Mouse (Mus musculus) left cerebral cortex, postnatal 36 days (tissue): ENCODE data around the gene Magi1. TPM values are rescaled to one million over a fixed set of nuclear protein-coding genes. Genes with fewer than 3 reads are reported as not detected.

Experiments used
- DNase-seq, 2 experiments: peaks; one replicate each; pipeline ENCODE4 v3.0.0; 2021 to 2022; ENCODE audit warnings: low spot score in 2 of 2, mixed read lengths in 1 of 2
- intact Hi-C: fragments of 180-260 bp; cut with DNase I; formaldehyde crosslinking; loops from one replicate; pipeline ENCODE4 v1.15.1; 2025
- total RNA-seq, 2 experiments: library from RNA; stranded (reverse); gene quantifications; 2 replicates each; pipeline ENCODE4 v1.2.3; 2021

The Magi1 gene
- total RNA-seq, 2 experiments from 2014 or later: 81.0 to 87.5 TPM

DNA sequence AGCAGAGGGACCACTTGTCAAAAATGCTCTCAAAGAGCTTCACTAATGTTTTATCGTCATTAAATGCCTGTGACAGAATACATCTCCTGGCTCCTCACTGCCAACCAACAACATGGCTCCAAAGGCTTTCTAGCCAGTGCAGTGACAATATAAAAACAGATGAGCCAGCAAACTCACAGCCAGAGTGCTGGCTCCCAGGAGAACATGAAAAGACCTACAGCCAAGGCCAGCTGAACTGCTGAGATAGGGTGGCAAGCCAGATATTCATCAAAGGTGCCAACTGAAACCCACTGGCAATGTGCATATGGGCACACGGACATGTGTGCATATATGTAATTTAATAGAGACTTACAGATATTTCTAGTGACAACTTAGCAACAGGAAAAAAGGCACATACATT, 408.8 kb downstream of the Magi1 start:
- intact Hi-C loops: no loop called here
- no peak for DNase-seq

DNA sequence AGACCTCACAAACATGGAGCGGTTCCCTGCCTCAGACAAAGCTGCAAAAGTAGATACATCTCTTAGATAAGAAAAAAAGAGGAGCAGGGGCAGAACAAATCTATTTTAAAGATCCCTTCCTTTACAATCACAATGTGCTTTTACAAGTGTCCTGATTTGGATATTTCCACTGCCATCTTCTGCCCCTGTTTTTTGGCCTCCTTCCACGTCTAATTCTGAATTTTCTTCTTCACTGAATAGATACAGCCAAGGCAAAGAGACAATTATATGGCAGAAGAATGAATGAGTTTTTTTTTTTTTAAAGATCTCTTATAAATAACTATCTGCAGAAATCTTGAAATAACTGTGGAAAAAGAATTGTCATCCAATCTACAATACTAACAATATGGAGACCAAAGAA, 409.3 kb downstream of the Magi1 start:
- no peak for DNase-seq
- intact Hi-C loops: no loop called here

- intact Hi-C loops: no loop called here
- DNase-seq: no peak
Measured at GRCm38 (mm10) chr6:93873536-93873935, 410.2 kb downstream of the Magi1 start.

GRCm38 (mm10) chr6:93871516-93871915, 412.2 kb downstream of the Magi1 start:
- intact Hi-C loops: no loop called here
- DNase-seq: no peak

DNA sequence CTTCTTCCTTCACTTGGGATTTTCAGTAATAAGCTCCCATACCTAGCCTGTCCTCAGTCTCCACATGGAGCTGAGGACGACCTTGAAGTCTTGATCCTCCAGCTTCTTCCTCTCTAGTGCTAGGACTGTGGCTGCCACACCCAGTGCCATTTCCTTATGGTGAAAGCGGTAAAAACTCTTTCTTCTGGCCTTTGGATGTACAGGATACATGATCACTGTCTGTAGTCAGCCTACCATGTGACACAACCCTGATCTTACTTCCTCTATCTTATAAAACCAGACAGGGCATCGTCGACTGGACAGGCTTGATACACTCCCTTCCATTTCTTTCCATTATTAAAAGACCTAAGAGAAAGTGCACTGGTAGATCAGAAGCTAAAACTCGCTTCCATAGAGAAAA, 413.7 kb downstream of the Magi1 start:
- DNase-seq: no peak
- intact Hi-C loops: no loop called here

DNA sequence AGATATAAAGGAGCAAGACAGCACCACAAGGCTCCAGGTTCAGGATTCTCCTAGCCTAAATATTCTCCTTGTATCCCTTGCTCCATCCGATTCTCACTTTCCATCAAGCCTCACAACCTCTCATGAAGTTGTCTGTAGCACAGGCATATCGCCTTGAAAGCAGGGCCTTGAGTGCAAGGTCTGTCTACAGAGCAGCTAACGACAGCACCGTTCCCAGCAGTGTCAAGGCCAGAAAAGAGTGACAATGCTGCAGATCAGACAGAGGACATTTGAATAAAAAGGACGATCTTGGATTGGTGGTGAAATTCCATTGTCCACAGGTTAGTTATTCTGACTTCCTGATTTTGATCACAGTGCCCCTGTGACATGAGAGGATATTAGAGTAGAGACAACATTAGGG, 421.5 kb downstream of the Magi1 start:
- intact Hi-C loops: no loop called here
- DNase-seq: no peak

- intact Hi-C loops: loop anchor here (5.0 kb wide), 1 partner anchor 56 kb away; no protein-coding TSS in a partner anchor
- no peak for DNase-seq
Measured at GRCm38 (mm10) chr6:93856783-93857182, 426.9 kb downstream of the Magi1 start.

DNA sequence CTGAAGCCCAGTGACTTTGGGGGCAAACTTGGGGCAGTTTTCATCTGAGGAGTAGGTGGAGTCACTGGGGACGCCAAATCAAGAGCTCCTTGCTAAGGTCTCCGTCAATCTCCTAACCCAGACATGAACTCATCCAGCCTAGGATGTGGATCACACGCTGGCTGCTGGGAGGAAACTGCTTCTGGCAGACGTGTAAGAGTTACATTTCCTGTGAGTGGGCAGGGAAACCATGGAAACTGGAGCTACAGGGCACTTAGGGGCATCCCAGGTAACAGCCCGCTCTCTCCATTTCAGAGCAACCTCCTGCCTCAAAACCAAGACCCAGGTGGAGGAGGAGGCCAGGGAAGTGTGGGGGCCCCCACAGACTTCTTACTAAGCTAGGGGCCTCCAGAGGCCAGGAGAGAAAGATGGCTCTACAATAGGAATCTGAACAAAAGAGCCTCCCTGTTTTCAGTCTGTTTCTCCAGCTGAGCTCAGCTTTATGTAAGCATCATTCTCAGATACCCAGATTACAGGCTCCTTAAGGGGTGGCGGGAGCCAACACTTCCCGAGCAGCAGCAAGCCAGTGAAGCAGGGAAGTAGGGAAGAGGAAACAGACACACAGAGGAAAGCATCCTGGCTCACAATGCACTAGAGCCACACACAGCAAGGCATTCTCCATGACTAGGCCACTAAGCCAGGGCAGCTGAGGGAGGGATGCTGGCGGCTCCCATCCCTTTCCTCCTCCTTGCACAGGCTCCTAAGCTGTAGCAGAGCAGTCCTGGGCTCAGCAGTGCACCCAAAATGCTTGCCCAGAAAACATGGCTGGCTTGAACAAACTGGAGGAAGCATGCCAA, 427.7 kb downstream of the Magi1 start:
- DNase-seq: peak; percentile 29 to 40
- intact Hi-C loops: loop anchor here (5.0 kb wide), 1 partner anchor 56 kb away; no protein-coding TSS in a partner anchor

- no peak for DNase-seq
- intact Hi-C loops: no loop called here
Measured at GRCm38 (mm10) chr6:93848942-93849790, 434.6 kb downstream of the Magi1 start.

GRCm38 (mm10) chr6:93845498-93845897, 438.2 kb downstream of the Magi1 start:
- intact Hi-C loops: no loop called here
- DNase-seq: no peak

GRCm38 (mm10) chr6:93845080-93845479, 438.6 kb downstream of the Magi1 start:
- intact Hi-C loops: no loop called here
- DNase-seq: peak in 1 of 2 experiments; percentile 22

DNA sequence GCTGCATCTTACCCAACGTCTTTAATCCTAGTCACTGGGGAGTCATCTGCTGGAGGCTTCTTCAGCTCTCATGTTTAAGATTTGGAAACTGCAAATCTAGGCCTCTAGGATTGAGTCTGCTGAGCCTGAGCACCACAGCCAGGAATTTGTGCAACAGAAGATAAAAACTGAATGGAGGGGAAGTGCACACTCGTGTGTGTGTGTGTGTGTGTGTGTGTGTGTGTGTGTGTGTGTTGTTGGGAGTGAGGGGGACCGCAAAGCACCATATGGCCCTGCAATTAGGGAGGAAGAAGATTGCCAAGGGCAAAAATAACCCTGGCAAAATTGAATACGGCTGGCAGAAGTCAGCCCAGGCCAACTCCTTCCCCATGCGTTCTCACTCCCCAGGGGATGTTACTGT, 439.1 kb downstream of the Magi1 start:
- DNase-seq: peak in 1 of 2 experiments; percentile 12
- intact Hi-C loops: no loop called here

DNA sequence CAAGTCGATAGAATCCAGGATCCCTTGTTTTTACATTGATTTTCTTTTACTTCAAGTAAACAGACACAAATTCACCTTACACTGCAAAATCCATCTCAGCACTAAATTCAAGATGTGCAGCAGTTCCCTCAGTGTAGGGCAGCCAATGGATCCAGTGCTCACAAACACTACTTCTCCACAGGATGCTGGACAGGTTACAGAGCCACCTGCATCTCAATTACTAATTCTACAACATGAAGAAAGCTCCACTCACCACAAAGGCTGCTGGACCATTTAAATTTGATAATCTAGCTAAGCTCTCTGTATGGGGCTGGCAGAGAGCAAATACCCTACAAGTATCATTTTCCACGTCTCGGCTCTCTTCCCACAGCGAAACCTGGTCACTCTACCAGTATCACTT, 445.3 kb downstream of the Magi1 start:
- intact Hi-C loops: no loop called here
- DNase-seq: no peak

GRCm38 (mm10) chr6:93836585-93836984, 447.1 kb downstream of the Magi1 start:
- DNase-seq: no peak
- intact Hi-C loops: no loop called here

GRCm38 (mm10) chr6:93835211-93835610, 448.5 kb downstream of the Magi1 start:
- DNase-seq: no peak
- intact Hi-C loops: no loop called here

DNA sequence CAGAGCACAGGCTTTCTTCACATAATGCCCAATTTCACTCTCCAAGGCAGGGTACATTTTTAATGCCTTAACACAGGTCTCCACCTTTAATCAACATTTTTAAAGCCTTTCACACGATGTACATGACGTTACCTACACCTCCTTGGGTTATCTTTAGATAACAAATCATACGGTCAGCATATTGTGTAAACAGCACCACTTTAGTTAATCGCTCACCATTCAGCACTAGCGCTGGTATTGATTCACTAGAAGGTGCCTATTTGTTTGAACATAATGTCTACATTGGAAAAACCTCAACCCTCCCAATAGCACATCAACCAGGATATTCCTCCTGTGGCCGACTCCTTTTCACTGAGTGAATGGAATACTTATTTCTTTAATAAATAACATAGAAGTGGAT, 455.5 kb downstream of the Magi1 start:
- intact Hi-C loops: no loop called here
- no peak for DNase-seq

- intact Hi-C loops: no loop called here
- DNase-seq: no peak
Measured at GRCm38 (mm10) chr6:93826875-93827274, 456.8 kb downstream of the Magi1 start.

- DNase-seq: no peak
- intact Hi-C loops: no loop called here
Measured at GRCm38 (mm10) chr6:93822221-93822897, 461.4 kb downstream of the Magi1 start.

- intact Hi-C loops: no loop called here
- no peak for DNase-seq
Measured at GRCm38 (mm10) chr6:93821512-93821911, 462.2 kb downstream of the Magi1 start.

GRCm38 (mm10) chr6:93819888-93820287, 463.8 kb downstream of the Magi1 start:
- peak; percentile 65 to 70 for DNase-seq
- intact Hi-C loops: no loop called here
